27 mouse cellular contexts compared by ENCODE assay signal in genomic region chr4:70540743-70541142, GRCm38 (mm10). TPM values are rescaled to one million over a fixed set of nuclear protein-coding genes. Genes with fewer than 3 reads are reported as not detected.
DNase-seq lines count a peak whose midpoint lies in the region; ATAC-seq lines count a peak whose summit lies in the region.
"Had no signal": no experiment of that assay in that cellular context is flagged by ENCODE, and none has a peak within 500 bp of the region (broad histone marks: within the 10 kb centered on the region; RNA-seq: fewer than 3 reads in every experiment).

No protein-coding gene starts in this region.

- peaks cover 8% of the 10 kb centered on the region for H3K4me1 ChIP-seq in forebrain, embryonic 14.5 days (ENCODE audit: control insufficient read depth, insufficient read depth, low read length)
- H3K4me1 ChIP-seq in forebrain, embryonic 11.5 days (replicated peaks; ENCODE audit: control insufficient read depth, insufficient read depth, low read length) = peaks cover 6% of the 10 kb centered on the region; the same call in 1 of the 2 replicates
- H3K4me1 ChIP-seq in hindbrain, embryonic 11.5 days (replicated peaks; ENCODE audit: control insufficient read depth, insufficient read depth, low read length) = peaks cover 4% of the 10 kb centered on the region

- WGBS in forebrain, embryonic 14.5 days = 56% methylated on average over 6 of the region's 6 CpGs
- 76% methylated on average over 6 of the region's 6 CpGs for WGBS in forebrain, embryonic 11.5 days
- 76% methylated on average over 6 of the region's 6 CpGs for WGBS in hindbrain, embryonic 11.5 days

- H3K9ac ChIP-seq in forebrain, embryonic 14.5 days (ENCODE audit: low read length) = no peak overlapping the region
- H3K9ac ChIP-seq in forebrain, embryonic 11.5 days (ENCODE audit: low read length) = no peak overlapping the region
- no peak overlapping the region for H3K9ac ChIP-seq in hindbrain, embryonic 11.5 days (ENCODE audit: low read depth, low read length)
- H3K9ac ChIP-seq: forebrain, embryonic 12.5 days; hindbrain, embryonic 15.5 days; kidney, embryonic 15.5 days; limb, embryonic 12.5 days; liver, embryonic 15.5 days; midbrain, embryonic 12.5 days; neural tube, embryonic 13.5 days had no signal

- no peak for ATAC-seq in forebrain, embryonic 14.5 days
- ATAC-seq in forebrain, embryonic 11.5 days (replicated peaks; ENCODE audit: low FRiP score) = no peak
- ATAC-seq in hindbrain, embryonic 11.5 days (ENCODE audit: low FRiP score) = no peak
- ATAC-seq: inflammation-experienced regulatory T-cells, adult 6 months had no signal

- H3K9me3 ChIP-seq in forebrain, embryonic 14.5 days (replicated peaks; ENCODE audit: control insufficient read depth, low read length) = no peaks in the 10 kb centered on the region
- H3K9me3 ChIP-seq in forebrain, embryonic 11.5 days (ENCODE audit: control insufficient read depth, low read length) = no peaks in the 10 kb centered on the region
- H3K9me3 ChIP-seq in hindbrain, embryonic 11.5 days (ENCODE audit: control insufficient read depth, low read length) = no peaks in the 10 kb centered on the region
- H3K9me3 ChIP-seq: forebrain, embryonic 12.5 days; hindbrain, embryonic 15.5 days; kidney, embryonic 15.5 days; limb, embryonic 12.5 days; liver, embryonic 15.5 days; megakaryocyte, embryonic 14.5 days; midbrain, embryonic 12.5 days; neural tube, embryonic 13.5 days had no signal

- H3K4me3 ChIP-seq in forebrain, embryonic 14.5 days (ENCODE audit: low read depth, low read length) = no peak overlapping the region
- H3K4me3 ChIP-seq in forebrain, embryonic 11.5 days (ENCODE audit: low read depth, low read length) = no peak overlapping the region
- no peak overlapping the region for H3K4me3 ChIP-seq in hindbrain, embryonic 11.5 days (ENCODE audit: low read depth, low read length)
- H3K4me3 ChIP-seq: erythroblast, embryonic 14.5 days; forebrain, embryonic 12.5 days; gastrocnemius, adult 2 months; hindbrain, embryonic 15.5 days; kidney, embryonic 15.5 days; limb, embryonic 12.5 days; liver, embryonic 15.5 days; megakaryocyte, embryonic 14.5 days; midbrain, embryonic 12.5 days; neural tube, embryonic 13.5 days had no signal

- peak; percentile 25 for DNase-seq in forebrain, embryonic 14.5 days (ENCODE audit: low spot score)
- DNase-seq in forebrain, embryonic 11.5 days (ENCODE audit: low spot score) = no peak
- peak; percentile 31 for DNase-seq in lung, postnatal 10 days
- no peak for DNase-seq in lung, postnatal 36 days
- peak; percentile 32 for DNase-seq in adrenal gland, postnatal 14 days
- DNase-seq in kidney, adult 9 months = no peak
- DNase-seq in hindbrain, embryonic 11.5 days (ENCODE audit: low spot score) = no peak
- DNase-seq: cerebellum, adult 18-20 months; cerebellum, postnatal 10 days; gastrocnemius, adult 2 months; gastrocnemius, postnatal 36 days; heart, adult 18-20 months; kidney, adult 11 months; kidney, postnatal 25 days; lung, postnatal 14 days; right cerebral cortex, postnatal 14 days had no signal

- H3K27me3 ChIP-seq in forebrain, embryonic 14.5 days (replicated peaks; ENCODE audit: control insufficient read depth, insufficient read depth, low read length) = no peaks in the 10 kb centered on the region
- H3K27me3 ChIP-seq in forebrain, embryonic 11.5 days (ENCODE audit: control insufficient read depth, insufficient read depth, low read length) = no peaks in the 10 kb centered on the region; the same call in 1 of the 2 replicates
- no peaks in the 10 kb centered on the region for H3K27me3 ChIP-seq in hindbrain, embryonic 11.5 days (ENCODE audit: control insufficient read depth, insufficient read depth, low read length)
- H3K27me3 ChIP-seq: forebrain, embryonic 12.5 days; hindbrain, embryonic 15.5 days; kidney, embryonic 15.5 days; limb, embryonic 12.5 days; liver, embryonic 15.5 days; midbrain, embryonic 12.5 days; neural tube, embryonic 13.5 days had no signal

- no peaks in the 10 kb centered on the region for H3K36me3 ChIP-seq in forebrain, embryonic 14.5 days (ENCODE audit: control insufficient read depth, insufficient read depth, low read length)
- H3K36me3 ChIP-seq in forebrain, embryonic 11.5 days (ENCODE audit: control insufficient read depth, insufficient read depth, low read length) = no peaks in the 10 kb centered on the region
- no peaks in the 10 kb centered on the region for H3K36me3 ChIP-seq in hindbrain, embryonic 11.5 days (ENCODE audit: control insufficient read depth, insufficient read depth, low read length)
- H3K36me3 ChIP-seq: forebrain, embryonic 12.5 days; hindbrain, embryonic 15.5 days; kidney, embryonic 15.5 days; limb, embryonic 12.5 days; liver, embryonic 15.5 days; midbrain, embryonic 12.5 days; neural tube, embryonic 13.5 days had no signal

- H3K27ac ChIP-seq in forebrain, embryonic 14.5 days (ENCODE audit: low read depth, low read length) = no peak overlapping the region
- H3K27ac ChIP-seq in forebrain, embryonic 11.5 days (ENCODE audit: low read depth, low read length) = no peak overlapping the region
- no peak overlapping the region for H3K27ac ChIP-seq in hindbrain, embryonic 11.5 days (ENCODE audit: low read depth, low read length)
- H3K27ac ChIP-seq: forebrain, embryonic 12.5 days; gastrocnemius, adult 2 months; hindbrain, embryonic 15.5 days; kidney, embryonic 15.5 days; limb, embryonic 12.5 days; liver, embryonic 15.5 days; midbrain, embryonic 12.5 days; neural tube, embryonic 13.5 days had no signal

- no peak overlapping the region for H3K4me2 ChIP-seq in forebrain, embryonic 14.5 days (ENCODE audit: low read length)
- no peak overlapping the region for H3K4me2 ChIP-seq in forebrain, embryonic 11.5 days (ENCODE audit: low read depth, low read length, severe bottlenecking)
- H3K4me2 ChIP-seq in hindbrain, embryonic 11.5 days (replicated peaks; ENCODE audit: low read depth, low read length) = no peak overlapping the region
- H3K4me2 ChIP-seq: forebrain, embryonic 12.5 days; heart, embryonic 11.5 days; hindbrain, embryonic 15.5 days; kidney, embryonic 15.5 days; limb, embryonic 12.5 days; liver, embryonic 15.5 days; midbrain, embryonic 12.5 days; neural tube, embryonic 13.5 days had no signal

RNA-seq across cellular contexts. Expression of gene Megf9, which starts 5.9 kb away (rescaled TPM):
- 28.7 and 33.0 TPM in 2 replicates for polyA plus RNA-seq in forebrain, embryonic 14.5 days (2014; fragmentation: Nextera tagmentation; extraction: Ambion mirVana)
- 28.2 and 29.3 TPM in 2 replicates for polyA plus RNA-seq in forebrain, embryonic 11.5 days (2014; fragmentation: Nextera tagmentation; extraction: Ambion mirVana)
- total RNA-seq in adrenal gland, postnatal 14 days (2021) = 33.6 and 45.5 TPM in 2 replicates
- polyA plus RNA-seq in hindbrain, embryonic 11.5 days (2014; fragmentation: Nextera tagmentation; extraction: Ambion mirVana) = 27.8 and 29.2 TPM in 2 replicates

Comparison
In these comparisons a context has a peak if more than half of its experiments do, and no peak if none do; other contexts are left out.
1. DNase-seq: peak in forebrain, embryonic 14.5 days (single experiment), lung, postnatal 10 days (single experiment) and adrenal gland, postnatal 14 days (single experiment); none in forebrain, embryonic 11.5 days (single experiment), lung, postnatal 36 days (single experiment), kidney, adult 9 months (single experiment) and hindbrain, embryonic 11.5 days (single experiment).